Mouse (Mus musculus) lung, embryonic 14.5 days (tissue): ENCODE data around the gene Ccdc83. TPM values are rescaled to one million over a fixed set of nuclear protein-coding genes. Genes with fewer than 3 reads are reported as not detected.

Source experiments
- ATAC-seq: fragments of 200-750 bp; cut with Nextera tagmentation; 2 replicates; pipeline ENCODE4 v1.8.0; 2017; ENCODE audit warnings: mild to moderate bottlenecking, moderate TSS enrichment, moderate library complexity; ENCODE audit not compliant: insufficient read depth
- DNase-seq: peaks from one replicate; pipeline ENCODE4 v3.0.0-alpha.2; 2015
- H3K27ac ChIP-seq: fragments of 300-500 bp; sonication (generic); 2 replicates; pipeline ENCODE4 v1.5.1; 2014; ENCODE audit warnings: low read depth, mild to moderate bottlenecking, moderate library complexity
- H3K27me3 ChIP-seq: fragments of 300-500 bp; sonication (generic); 2 replicates; pipeline ENCODE4 v1.6.1; 2014; ENCODE audit warnings: low read length, control low read depth; ENCODE audit not compliant: insufficient read depth
- H3K36me3 ChIP-seq: fragments of 300-500 bp; sonication (generic); 2 replicates; pipeline ENCODE4 v1.6.1; 2014; ENCODE audit warnings: control low read depth; ENCODE audit not compliant: insufficient read depth
- H3K4me1 ChIP-seq: fragments of 300-500 bp; sonication (generic); 2 replicates; pipeline ENCODE4 v1.6.1; 2014; ENCODE audit warnings: antibody characterized with exemption, control low read depth; ENCODE audit not compliant: insufficient read depth
- H3K4me2 ChIP-seq: fragments of 300-500 bp; sonication (generic); 2 replicates; pipeline ENCODE4 v1.6.1; 2014; ENCODE audit warnings: mild to moderate bottlenecking
- H3K4me3 ChIP-seq: fragments of 300-500 bp; sonication (generic); 2 replicates; pipeline ENCODE4 v1.5.1; 2014; ENCODE audit warnings: low read depth, low read length
- H3K9ac ChIP-seq: fragments of 300-500 bp; sonication (generic); 2 replicates; pipeline ENCODE4 v1.6.1; 2014
- H3K9me3 ChIP-seq: fragments of 300-500 bp; sonication (generic); 2 replicates; pipeline ENCODE4 v1.6.1; 2016; ENCODE audit warnings: low read depth, low read length, control low read depth
- CTCF ChIP-seq: IDR thresholded peaks from 2 replicates; pipeline ENCODE4 v1.5.1; 2016; ENCODE audit warnings: antibody characterized with exemption, low read depth
- WGBS: fragments of 180-500 bp; shearing (Covaris S2); extraction: QIAGEN DNeasy Blood & Tissue Kit; methylation state at CpG from one replicate; pipeline ENCODE4 v1.1.7; 2014; 5-methylcytosine and 5-hydroxymethylcytosine counted together
- polyA plus RNA-seq: library from polyadenylated mRNA; unstranded; fragments of >200 nt; fragmentation: Nextera tagmentation; extraction: Ambion mirVana; gene quantifications from 2 replicates; pipeline ENCODE4 v1.2.1, GENCODE M21; 2014

The Ccdc83 gene
- polyA plus RNA-seq, 1 experiment from 2014 or later = not detected

- DNase-seq = no peak
Measured at GRCm38 (mm10) chr7:90280878-90281277, 15.3 kb upstream of the Ccdc83 start.

DNA sequence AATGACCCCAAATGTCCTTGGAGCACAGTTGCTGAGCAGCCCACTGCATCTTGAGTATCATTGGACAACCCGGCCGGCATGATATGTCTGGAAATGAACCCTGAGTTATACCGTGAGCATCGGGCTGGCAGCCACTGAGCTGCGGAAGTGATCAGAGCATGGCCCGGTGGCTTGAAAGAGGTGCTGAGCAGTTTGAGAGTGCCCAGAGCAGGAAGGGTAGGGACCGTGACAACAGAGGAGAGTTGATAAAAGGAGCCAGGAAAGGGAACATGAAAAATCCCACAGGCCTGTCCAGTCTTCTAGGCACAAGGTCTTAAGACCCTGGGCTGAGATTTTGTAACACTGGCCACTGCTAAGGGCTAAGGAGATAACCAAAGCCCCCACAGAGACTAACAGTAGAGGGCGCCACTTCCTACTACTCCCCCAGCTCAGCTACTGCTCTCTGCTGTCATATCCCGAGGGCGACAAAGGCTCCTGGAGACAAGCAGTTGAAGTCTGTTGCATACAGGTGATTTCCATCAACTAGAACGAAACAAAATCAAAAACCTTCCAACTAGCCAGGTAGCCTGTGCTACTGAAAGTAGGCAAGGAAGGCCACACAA, 14.8 kb upstream of the Ccdc83 start:
- Histone ChIP-seq H3K27ac (no peak overlapping the region), H3K4me3 (no peak overlapping the region), H3K27me3 (no peaks in the 10 kb centered on the region), H3K36me3 (no peaks in the 10 kb centered on the region), H3K4me1 (no peaks in the 10 kb centered on the region), H3K4me2 (no peak overlapping the region), H3K9ac (no peak overlapping the region), H3K9me3 (no peaks in the 10 kb centered on the region)
- DNase-seq (peak; percentile 48), ATAC-seq (no peak)
- TF ChIP-seq CTCF = peak; percentile 50
- WGBS = 68% methylated on average over 11 of the region's 11 CpGs

More at GRCm38 (mm10) chr7:90280878-90281277, 15.3 kb upstream of the Ccdc83 start:
- no peak for TF ChIP-seq CTCF
- H3K9ac ChIP-seq = no peak overlapping the region
- 49% methylated on average over 8 of the region's 8 CpGs for WGBS
- H3K27ac ChIP-seq = no peak overlapping the region
- H3K9me3 ChIP-seq = no peaks in the 10 kb centered on the region
- no peak for ATAC-seq
- H3K27me3 ChIP-seq = no peaks in the 10 kb centered on the region
- no peaks in the 10 kb centered on the region for H3K36me3 ChIP-seq
- H3K4me3 ChIP-seq = no peak overlapping the region
- no peak overlapping the region for H3K4me2 ChIP-seq
- no peaks in the 10 kb centered on the region for H3K4me1 ChIP-seq

GRCm38 (mm10) chr7:90279136-90279535, 13.6 kb upstream of the Ccdc83 start:
- Histone ChIP-seq H3K4me2 (no peak overlapping the region), H3K9ac (no peak overlapping the region), H3K9me3 (no peaks in the 10 kb centered on the region), H3K36me3 (no peaks in the 10 kb centered on the region), H3K27me3 (no peaks in the 10 kb centered on the region), H3K4me1 (no peaks in the 10 kb centered on the region), H3K27ac (no peak overlapping the region), H3K4me3 (no peak overlapping the region)
- WGBS = 87% methylated on average over 4 of the region's 4 CpGs
- no peak for TF ChIP-seq CTCF
- ATAC-seq (no peak), DNase-seq (no peak)

DNA sequence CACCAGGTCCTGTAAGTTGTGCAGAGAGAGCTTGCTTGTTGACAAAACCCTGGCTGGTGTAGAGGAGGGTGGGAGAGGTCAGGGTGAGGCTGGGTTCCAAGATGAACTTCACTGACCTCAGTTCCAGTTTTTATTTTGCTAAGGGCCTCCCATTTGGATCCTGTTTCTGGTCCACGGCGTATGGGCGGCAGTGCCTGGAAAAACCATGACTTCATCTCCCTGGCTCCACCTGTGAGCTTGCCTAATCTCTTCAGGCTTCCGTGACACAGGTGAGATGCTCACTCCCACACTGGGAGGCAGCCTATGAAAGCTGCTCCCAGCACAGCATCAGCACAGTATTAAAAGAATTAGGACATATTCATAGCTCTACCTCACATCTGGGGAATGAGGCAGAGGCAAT, 12.2 kb upstream of the Ccdc83 start:
- ATAC-seq (0 out of 2 replicates have a peak, but pooled peaks have one; percentile 7), DNase-seq (no peak)
- Histone ChIP-seq H3K36me3 (no peaks in the 10 kb centered on the region), H3K9me3 (no peaks in the 10 kb centered on the region), H3K27ac (no peak overlapping the region), H3K9ac (no peak overlapping the region), H3K4me1 (no peaks in the 10 kb centered on the region), H3K27me3 (no peaks in the 10 kb centered on the region), H3K4me2 (no peak overlapping the region), H3K4me3 (no peak overlapping the region)
- 50% methylated on average over 4 of the region's 4 CpGs for WGBS
- TF ChIP-seq CTCF = no peak

DNA sequence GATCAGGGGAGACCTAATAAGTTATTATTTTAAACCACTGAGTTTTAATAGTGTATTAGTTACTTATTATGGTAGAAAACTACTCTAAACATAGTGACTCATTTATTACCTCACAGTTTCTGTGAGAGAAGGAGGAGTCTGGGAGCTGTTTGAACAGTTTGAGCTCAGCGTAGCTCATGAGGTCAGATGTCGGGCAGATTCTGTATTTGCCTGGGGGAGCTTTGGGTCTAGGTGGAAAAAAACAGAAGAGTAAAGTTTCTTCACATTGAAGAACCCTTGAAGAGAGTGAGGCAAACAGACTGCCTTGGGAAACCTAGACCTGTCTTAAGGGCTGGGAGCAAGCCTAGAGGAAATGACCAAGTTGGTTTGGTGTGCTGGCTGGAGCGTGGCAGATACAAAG, 11.7 kb upstream of the Ccdc83 start:
- no peak overlapping the region for H3K4me2 ChIP-seq
- H3K27ac ChIP-seq = no peak overlapping the region

DNA sequence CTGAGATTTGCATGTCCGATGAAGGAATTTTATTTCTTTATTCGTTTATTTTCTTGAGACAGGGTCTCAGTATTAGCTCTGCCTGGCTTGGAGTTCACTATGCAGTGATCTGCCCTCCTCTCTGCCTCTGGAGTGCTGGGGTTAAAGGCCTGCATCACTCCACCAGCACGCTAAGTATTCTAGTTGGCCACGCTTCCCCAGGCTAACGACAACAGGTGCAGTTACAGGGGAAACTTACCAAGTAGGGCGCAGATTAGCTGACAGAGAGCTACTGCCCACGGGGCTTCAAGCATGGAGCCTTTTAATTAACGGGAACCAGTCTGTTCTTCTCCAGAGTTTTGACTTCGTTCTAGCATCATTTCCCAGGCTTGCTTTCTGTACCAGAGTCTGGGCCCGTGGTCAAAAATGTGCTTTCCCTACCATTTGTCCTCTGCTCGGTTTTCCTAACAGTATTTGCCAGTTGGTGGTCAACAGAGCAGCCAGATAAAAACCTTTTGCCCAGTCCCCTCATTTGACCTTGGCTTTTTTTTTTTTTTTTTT, 9.1 kb upstream of the Ccdc83 start:
- DNase-seq = no peak
- WGBS = 56% methylated on average over 11 of the region's 11 CpGs
- TF ChIP-seq CTCF = no peak

More for the DNA sequence above, 11.7 kb upstream of the Ccdc83 start:
- Histone ChIP-seq H3K9me3 (no peaks in the 10 kb centered on the region), H3K36me3 (no peaks in the 10 kb centered on the region), H3K27me3 (no peaks in the 10 kb centered on the region), H3K4me1 (no peaks in the 10 kb centered on the region), H3K4me3 (no peak overlapping the region), H3K9ac (no peak overlapping the region)
- 40% methylated on average over 3 of the region's 3 CpGs for WGBS
- DNase-seq = peak; percentile 22
- ATAC-seq = 0 out of 2 replicates have a peak, but pooled peaks have one; percentile 22
- TF ChIP-seq CTCF = no peak

GRCm38 (mm10) chr7:90270141-90270540, 4.6 kb upstream of the Ccdc83 start:
- no peak overlapping the region for H3K9ac ChIP-seq
- TF ChIP-seq CTCF = no peak
- no peak overlapping the region for H3K4me2 ChIP-seq
- 62% methylated on average over 3 of the region's 3 CpGs for WGBS
- no peak for DNase-seq
- H3K27me3 ChIP-seq = no peaks in the 10 kb centered on the region
- no peaks in the 10 kb centered on the region for H3K9me3 ChIP-seq
- no peaks in the 10 kb centered on the region for H3K36me3 ChIP-seq
- no peaks in the 10 kb centered on the region for H3K4me1 ChIP-seq
- H3K4me3 ChIP-seq = no peak overlapping the region
- no peak overlapping the region for H3K27ac ChIP-seq
- ATAC-seq = no peak

More for the DNA sequence above, 9.1 kb upstream of the Ccdc83 start:
- Histone ChIP-seq H3K27ac (no peak overlapping the region), H3K9me3 (no peaks in the 10 kb centered on the region), H3K36me3 (no peaks in the 10 kb centered on the region), H3K9ac (no peak overlapping the region), H3K4me3 (no peak overlapping the region), H3K4me2 (no peak overlapping the region), H3K27me3 (no peaks in the 10 kb centered on the region), H3K4me1 (no peaks in the 10 kb centered on the region)
- no peak for ATAC-seq
